Mouse (Mus musculus) stomach, postnatal 0 days (tissue): Measurements from ENCODE around the gene Amhr2.

ENCODE experiments used
- CTCF ChIP-seq: IDR thresholded peaks from 2 replicates; pipeline ENCODE4 v1.5.1; 2016; ENCODE audit warnings: antibody characterized with exemption, low read depth, mild to moderate bottlenecking, moderate library complexity
- EP300 ChIP-seq: optimal IDR thresholded peaks from 2 replicates; pipeline ENCODE3; 2016; ENCODE audit warnings: antibody characterized with exemption

- TF ChIP-seq CTCF (peak; percentile 87), EP300 (no peak)
These were observed 13.7 kb downstream of the Amhr2 start, which contains the start of gene Prr13 for GRCm38 (mm10) chr15:102458904-102459317.
